Mouse (Mus musculus): ENCODE measurements around the gene Yju2.

GRCm38 (mm10) chr17:56009962-56010240 lies 51.0 kb downstream of the Yju2 start:
- no peak for TF ChIP-seq CTCF (IDR thresholded peaks at IDR 0.05; ENCODE audit: borderline replicate concordance, insufficient read depth, low read depth, low read length)
- TF ChIP-seq POLR2A (IDR thresholded peaks at IDR 0.05; ENCODE audit: borderline replicate concordance, insufficient read depth, low read length): no peak
